Mouse (Mus musculus) olfactory bulb, adult 2 months (tissue): Measurements from ENCODE around the gene Lzts2.

ENCODE experiments used
- CTCF ChIP-seq: fragments of 200-500 bp; IDR thresholded peaks from 2 replicates; pipeline ENCODE4 v1.5.1; 2012; ENCODE audit warnings: low read depth, mild to moderate bottlenecking, low read length, moderate library complexity; ENCODE audit not compliant: insufficient read depth
- POLR2A ChIP-seq: fragments of 200-500 bp; IDR thresholded peaks from 2 replicates; pipeline ENCODE4 v1.6.1; 2012; ENCODE audit warnings: mild to moderate bottlenecking, low read depth, low read length, moderate library complexity; ENCODE audit not compliant: insufficient read depth

DNA sequence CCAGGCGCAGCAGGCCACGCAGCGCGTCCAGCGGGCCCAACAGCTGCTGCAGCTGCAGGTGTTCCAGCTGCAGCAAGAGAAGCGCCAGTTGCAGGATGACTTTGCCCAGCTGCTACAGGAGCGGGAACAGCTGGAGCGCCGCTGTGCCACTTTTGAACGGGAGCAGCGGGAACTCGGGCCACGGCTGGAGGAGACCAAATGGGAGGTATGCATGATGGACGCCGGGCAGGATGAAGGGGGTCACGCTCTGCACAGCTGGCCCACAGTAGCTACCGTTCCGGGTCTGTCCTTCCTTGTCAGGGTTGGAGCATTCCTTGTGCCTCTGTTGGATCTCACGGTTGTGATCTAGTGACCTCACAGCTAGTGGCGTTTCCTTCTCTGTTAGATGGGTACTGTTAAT, 10.6 kb downstream of the Lzts2 start:
- TF ChIP-seq POLR2A (no peak), CTCF (no peak)
